Mouse (Mus musculus) brown adipose tissue, adult 24 weeks (tissue): ENCODE results near the gene Adam3. TPM values are rescaled to one million over a fixed set of nuclear protein-coding genes. Genes with fewer than 3 reads are reported as not detected.

Experiments used
- H3K27ac ChIP-seq: fragments of 200-500 bp; replicated peaks from 2 replicates; pipeline ENCODE4 v1.5.1; 2012; ENCODE audit warnings: low read depth, mild to moderate bottlenecking, low read length
- H3K4me1 ChIP-seq: fragments of 200-500 bp; 2 replicates; pipeline ENCODE4 v1.6.1; 2012; ENCODE audit warnings: low read length, mixed read lengths; ENCODE audit not compliant: control insufficient read depth, insufficient read depth, insufficient read length
- H3K4me3 ChIP-seq: fragments of 200-500 bp; 2 replicates; pipeline ENCODE4 v1.5.1; 2012; ENCODE audit warnings: low read depth, mild to moderate bottlenecking, low read length, moderate library complexity; ENCODE audit not compliant: insufficient read depth
- polyA plus RNA-seq: library from polyadenylated mRNA; stranded (reverse); fragments of >200 nt; gene quantifications from 2 replicates; pipeline ENCODE4 v1.2.4, GENCODE M21; 2012; ENCODE audit not compliant: missing spikeins, insufficient read depth, insufficient read length

Adam3 gene
- polyA plus RNA-seq: not detected in 2 replicates

GRCm38 (mm10) chr8:24725630-24726029 lies at the start of gene Adam3:
TSS of gene Adam3 (minus strand) at chr8:24725852.
- H3K4me3 ChIP-seq: no peak within 1 kb of the TSS
- no peaks in the 10 kb centered on the region for H3K4me1 ChIP-seq
- no peak within 1 kb of the TSS for H3K27ac ChIP-seq

- H3K4me1 ChIP-seq: no peaks in the 10 kb centered on the region
- no peak overlapping the region for H3K27ac ChIP-seq
- no peak overlapping the region for H3K4me3 ChIP-seq
Observed at GRCm38 (mm10) chr8:24724886-24725626, 596 bp downstream of the Adam3 start.

Other genes starting within 250 kb of the Adam3 start
- not detected in 2 replicates for gene Adam5, start 98.5 kb upstream of the Adam3 start, polyA plus RNA-seq